Mouse (Mus musculus) kidney, postnatal 0 days (tissue): ENCODE measurements around the gene Wdr66. TPM values are rescaled to one million over a fixed set of nuclear protein-coding genes. Genes with fewer than 3 reads are reported as not detected.

ENCODE experiments used
- ATAC-seq: fragments of 200-750 bp; cut with Nextera tagmentation; replicated peaks from 2 replicates; pipeline ENCODE4 v1.8.0; 2017; ENCODE audit warnings: low read depth, moderate number of reproducible peaks, moderate TSS enrichment, moderate library complexity; ENCODE audit not compliant: low FRiP score
- DNase-seq: peaks from one replicate; pipeline ENCODE4 v3.0.0-alpha.2; 2016; ENCODE audit warnings: low spot score
- H3K27ac ChIP-seq: fragments of 300-500 bp; sonication (generic); 2 replicates; pipeline ENCODE4 v1.5.1; 2014; ENCODE audit warnings: mild to moderate bottlenecking
- H3K27me3 ChIP-seq: fragments of 300-500 bp; sonication (generic); 2 replicates; pipeline ENCODE4 v1.6.1; 2014; ENCODE audit warnings: low read length, mixed read lengths; ENCODE audit not compliant: insufficient read depth
- H3K36me3 ChIP-seq: fragments of 300-500 bp; sonication (generic); 2 replicates; pipeline ENCODE4 v1.6.1; 2014; ENCODE audit warnings: low read length, mixed read lengths; ENCODE audit not compliant: insufficient read depth
- H3K4me1 ChIP-seq: fragments of 300-500 bp; sonication (generic); replicated peaks from 2 replicates; pipeline ENCODE4 v1.6.1; 2014; ENCODE audit warnings: antibody characterized with exemption, low read length, mixed read lengths; ENCODE audit not compliant: insufficient read depth
- H3K4me2 ChIP-seq: fragments of 300-500 bp; sonication (generic); 2 replicates; pipeline ENCODE4 v1.6.1; 2014; ENCODE audit warnings: mild to moderate bottlenecking, low read length, moderate library complexity, mixed read lengths
- H3K4me3 ChIP-seq: fragments of 300-500 bp; sonication (generic); replicated peaks from 2 replicates; pipeline ENCODE4 v1.5.1; 2014; ENCODE audit warnings: low read depth, low read length
- H3K9ac ChIP-seq: fragments of 300-500 bp; sonication (generic); 2 replicates; pipeline ENCODE4 v1.6.1; 2014; ENCODE audit warnings: low read depth, low read length
- H3K9me3 ChIP-seq: fragments of 300-500 bp; sonication (generic); replicated peaks from 2 replicates; pipeline ENCODE4 v1.6.1; 2016; ENCODE audit warnings: low read length, inconsistent platforms, mixed read lengths
- CTCF ChIP-seq: IDR thresholded peaks from 2 replicates; pipeline ENCODE4 v1.5.1; 2016; ENCODE audit warnings: antibody characterized with exemption, low read depth, mild to moderate bottlenecking, moderate library complexity
- WGBS: fragments of 180-500 bp; shearing (Covaris S2); extraction: QIAGEN DNeasy Blood & Tissue Kit; methylation state at CpG from one replicate; pipeline ENCODE4 v1.1.7; 2014; 5-methylcytosine and 5-hydroxymethylcytosine counted together
- polyA plus RNA-seq: library from polyadenylated mRNA; unstranded; fragments of >200 nt; fragmentation: Nextera tagmentation; extraction: Ambion mirVana; gene quantifications from 2 replicates; pipeline ENCODE4 v1.2.1, GENCODE M21; 2015

Gene Wdr66
- polyA plus RNA-seq, 1 experiment from 2014 or later: 1.6 TPM

GRCm38 (mm10) chr5:123355918-123356317 lies 104.0 kb downstream of the Wdr66 start:
- Histone ChIP-seq H3K9ac (no peak overlapping the region), H3K27me3 (no peaks in the 10 kb centered on the region), H3K4me1 (0 out of 2 replicates have a peak, but pooled peaks cover 3% of the 10 kb centered on the region), H3K9me3 (no peaks in the 10 kb centered on the region), H3K36me3 (peaks cover 39% of the 10 kb centered on the region; the same call in 1 of the 2 replicates), H3K27ac (peak overlapping the region; percentile 21), H3K4me3 (no peak overlapping the region), H3K4me2 (no peak overlapping the region)
- 57% methylated on average over 11 of the region's 11 CpGs for WGBS
- TF ChIP-seq CTCF: no peak
- ATAC-seq (no peak; the same call in 1 of the 2 replicates), DNase-seq (no peak)

GRCm38 (mm10) chr5:123357253-123357652 lies 105.4 kb downstream of the Wdr66 start:
- peaks cover 48% of the 10 kb centered on the region for H3K36me3 ChIP-seq
- H3K27me3 ChIP-seq: no peaks in the 10 kb centered on the region
- 76% methylated on average over 4 of the region's 4 CpGs for WGBS
- no peak overlapping the region for H3K9ac ChIP-seq
- TF ChIP-seq CTCF: no peak
- DNase-seq: no peak
- no peaks in the 10 kb centered on the region for H3K9me3 ChIP-seq
- no peaks in the 10 kb centered on the region for H3K4me1 ChIP-seq
- peak overlapping the region; percentile 21; the same call in 1 of the 2 replicates for H3K27ac ChIP-seq
- no peak for ATAC-seq
- H3K4me2 ChIP-seq: no peak overlapping the region
- H3K4me3 ChIP-seq: no peak overlapping the region

- H3K4me2 ChIP-seq: no peak overlapping the region
- DNase-seq: peak; percentile 64
- 63% methylated on average over 6 of the region's 6 CpGs for WGBS
- peaks cover 61% of the 10 kb centered on the region for H3K36me3 ChIP-seq
- peak overlapping the region; percentile 43; the same call in 1 of the 2 replicates for H3K27ac ChIP-seq
- peaks cover 7% of the 10 kb centered on the region; the same call in 1 of the 2 replicates for H3K4me1 ChIP-seq
- H3K4me3 ChIP-seq: no peak overlapping the region
- H3K9ac ChIP-seq: no peak overlapping the region
- ATAC-seq: peak; percentile 91
- H3K27me3 ChIP-seq: no peaks in the 10 kb centered on the region
- H3K9me3 ChIP-seq: no peaks in the 10 kb centered on the region
- TF ChIP-seq CTCF: no peak
Measured at GRCm38 (mm10) chr5:123359431-123359830, 107.5 kb downstream of the Wdr66 start.

- WGBS: 87% methylated on average over 4 of the region's 4 CpGs
- peak; percentile 14; the same call in 1 of the 2 replicates for TF ChIP-seq CTCF
Measured at GRCm38 (mm10) chr5:123362911-123363310, 111.0 kb downstream of the Wdr66 start.

GRCm38 (mm10) chr5:123364302-123364971 lies 112.5 kb downstream of the Wdr66 start:
- Histone ChIP-seq H3K4me1 (peaks cover 11% of the 10 kb centered on the region), H3K9ac (no peak overlapping the region), H3K27me3 (no peaks in the 10 kb centered on the region), H3K9me3 (no peaks in the 10 kb centered on the region), H3K27ac (peak overlapping the region; percentile 75), H3K4me2 (no peak overlapping the region), H3K4me3 (no peak overlapping the region), H3K36me3 (peaks cover 51% of the 10 kb centered on the region)
- WGBS: 66% methylated on average over 11 of the region's 11 CpGs
- no peak for TF ChIP-seq CTCF
- ATAC-seq: no peak
- DNase-seq: no peak

More at GRCm38 (mm10) chr5:123362911-123363310, 111.0 kb downstream of the Wdr66 start:
- H3K4me1 ChIP-seq: peaks cover 11% of the 10 kb centered on the region
- no peaks in the 10 kb centered on the region for H3K27me3 ChIP-seq
- no peak for ATAC-seq
- no peak overlapping the region for H3K4me2 ChIP-seq
- no peaks in the 10 kb centered on the region for H3K9me3 ChIP-seq
- 0 out of 2 replicates have a peak overlapping the region, but pooled peaks have one; percentile 8 for H3K27ac ChIP-seq
- H3K4me3 ChIP-seq: no peak overlapping the region
- peaks cover 52% of the 10 kb centered on the region for H3K36me3 ChIP-seq
- no peak for DNase-seq
- no peak overlapping the region for H3K9ac ChIP-seq

GRCm38 (mm10) chr5:123368869-123369488 lies 117.1 kb downstream of the Wdr66 start:
- no peak overlapping the region for H3K9ac ChIP-seq

More at GRCm38 (mm10) chr5:123368869-123369488, 117.1 kb downstream of the Wdr66 start:
- peak; percentile 93 for TF ChIP-seq CTCF
- Histone ChIP-seq H3K4me2 (no peak overlapping the region), H3K27me3 (no peaks in the 10 kb centered on the region), H3K4me1 (peaks cover 12% of the 10 kb centered on the region), H3K9me3 (no peaks in the 10 kb centered on the region), H3K27ac (no peak overlapping the region), H3K4me3 (no peak overlapping the region), H3K36me3 (peaks cover 49% of the 10 kb centered on the region)
- peak; percentile 79 for DNase-seq
- WGBS: 78% methylated on average over 13 of the region's 13 CpGs
- no peak for ATAC-seq
